In the genomic region with DNA sequence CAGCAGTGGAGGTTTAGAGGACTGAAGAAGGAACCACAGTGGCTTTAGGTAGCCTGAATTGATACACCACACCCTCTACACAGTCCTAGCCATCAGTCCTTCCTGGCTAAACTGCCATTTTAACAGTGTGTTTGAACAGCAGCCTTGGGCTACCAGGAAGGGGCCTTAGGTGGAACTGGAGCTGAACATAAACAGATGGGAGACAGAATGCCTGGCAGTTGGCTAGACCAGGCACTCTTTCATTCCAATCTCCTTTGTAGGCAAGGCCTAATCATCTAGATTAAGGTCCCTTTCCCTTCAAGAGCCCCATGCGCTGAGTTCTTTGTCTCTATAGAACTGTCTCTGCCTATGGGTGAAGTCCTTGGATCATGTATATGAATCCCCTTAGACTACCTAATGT, we compare ENCODE assay signal across 23 mouse cellular contexts. TPM values are rescaled to one million over a fixed set of nuclear protein-coding genes. Genes with fewer than 3 reads are reported as not detected.
"Had no signal": no experiment of that assay in that cellular context is flagged by ENCODE, and none has a peak within 500 bp of the region (broad histone marks: within the 10 kb centered on the region; RNA-seq: fewer than 3 reads in every experiment).

No protein-coding gene starts in this region.

- DNase-seq: kidney, postnatal 25 days; layer of hippocampus, adult 9-11 months; liver; lung, adult 18-20 months; lung, postnatal 10 days; lung, postnatal 36 days; thymus, adult 18-20 months; thymus, postnatal 36 days had no signal

- H3K27me3 ChIP-seq: limb, embryonic 13.5 days; liver, embryonic 12.5 days; lung, embryonic 15.5 days; midbrain, embryonic 13.5 days; neural tube, embryonic 13.5 days had no signal

- H3K36me3 ChIP-seq: limb, embryonic 10.5 days; limb, embryonic 13.5 days; liver, embryonic 12.5 days; liver, embryonic 15.5 days; lung, embryonic 15.5 days; midbrain, embryonic 10.5 days had no signal

- ATAC-seq: liver, embryonic 12.5 days; midbrain, embryonic 13.5 days; midbrain, embryonic 16.5 days had no signal

- H3K4me3 ChIP-seq: layer of hippocampus, adult 2 months; limb, embryonic 10.5 days; limb, embryonic 13.5 days; liver, embryonic 12.5 days; liver, embryonic 15.5 days; lung, embryonic 15.5 days; megakaryocyte, embryonic 14.5 days; midbrain, embryonic 10.5 days; midbrain, embryonic 13.5 days; myocyte; neural tube, embryonic 13.5 days had no signal

- H3K27ac ChIP-seq: kidney, postnatal 0 days; layer of hippocampus, adult 2 months; limb, embryonic 10.5 days; limb, embryonic 13.5 days; liver, embryonic 12.5 days; liver, embryonic 15.5 days; lung, embryonic 15.5 days; midbrain, embryonic 10.5 days; neural tube, embryonic 13.5 days had no signal

- H3K9me3 ChIP-seq: limb, embryonic 10.5 days; limb, embryonic 13.5 days; liver, embryonic 12.5 days; liver, embryonic 15.5 days; lung, embryonic 15.5 days; megakaryocyte, embryonic 14.5 days; midbrain, embryonic 10.5 days; midbrain, embryonic 13.5 days; neural tube, embryonic 13.5 days had no signal

- H3K9ac ChIP-seq: limb, embryonic 13.5 days; liver, embryonic 12.5 days; liver, embryonic 15.5 days; lung, embryonic 15.5 days; midbrain, embryonic 13.5 days; neural tube, embryonic 13.5 days had no signal

- H3K4me2 ChIP-seq: limb, embryonic 13.5 days; liver, embryonic 12.5 days; liver, embryonic 15.5 days; lung, embryonic 15.5 days; midbrain, embryonic 13.5 days; neural tube, embryonic 13.5 days had no signal

- H3K4me1 ChIP-seq: limb, embryonic 10.5 days; limb, embryonic 13.5 days; liver, embryonic 12.5 days; liver, embryonic 15.5 days; lung, embryonic 15.5 days had no signal

RNA-seq across cellular contexts. Expression of gene Cntn2, which starts 28.6 kb away (rescaled TPM):
- polyA plus RNA-seq: myocyte; spleen, adult 2 months; testis, adult 2 months had no signal
